Mouse (Mus musculus) ES-CJ7 (cell line): Measurements from ENCODE around the gene Xdh.

Source experiments
- DNase-seq: peaks from one replicate; pipeline ENCODE4 v3.0.0; 2011; ENCODE audit warnings: low read depth, low spot score

The Xdh gene

DNA sequence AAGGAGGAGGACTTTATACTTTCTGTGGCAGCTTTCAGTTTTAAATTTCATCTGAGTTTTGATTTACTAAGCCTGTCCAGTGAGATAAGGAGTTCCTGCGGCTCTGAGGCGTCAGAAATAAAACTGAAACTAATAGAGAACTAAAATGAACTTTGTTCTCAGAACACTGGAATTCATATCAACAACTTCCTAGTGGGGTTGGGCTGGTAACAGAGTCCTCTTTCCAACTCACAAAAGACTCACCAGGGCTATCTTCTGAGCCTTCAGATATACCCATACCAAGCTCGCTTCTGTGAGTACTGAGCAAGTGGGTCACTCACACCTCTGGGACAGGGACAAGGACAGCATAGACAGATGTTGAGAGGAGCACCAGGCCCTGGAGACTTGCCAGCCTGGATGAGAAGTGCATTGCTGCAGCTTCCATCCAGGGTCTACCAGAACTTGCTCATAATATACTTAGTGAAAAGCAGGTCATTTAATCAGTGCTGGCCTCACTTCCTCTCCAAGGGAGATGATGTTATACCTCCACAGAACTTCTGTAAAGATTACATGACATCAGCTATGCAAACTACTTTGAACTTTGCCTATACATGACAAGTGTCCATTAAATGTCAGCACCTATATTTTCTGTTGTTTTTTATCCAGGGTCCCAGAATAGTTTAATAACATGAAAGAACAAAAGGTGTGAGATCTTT is 7.6 kb downstream of the Xdh start:
- no peak for DNase-seq

DNA sequence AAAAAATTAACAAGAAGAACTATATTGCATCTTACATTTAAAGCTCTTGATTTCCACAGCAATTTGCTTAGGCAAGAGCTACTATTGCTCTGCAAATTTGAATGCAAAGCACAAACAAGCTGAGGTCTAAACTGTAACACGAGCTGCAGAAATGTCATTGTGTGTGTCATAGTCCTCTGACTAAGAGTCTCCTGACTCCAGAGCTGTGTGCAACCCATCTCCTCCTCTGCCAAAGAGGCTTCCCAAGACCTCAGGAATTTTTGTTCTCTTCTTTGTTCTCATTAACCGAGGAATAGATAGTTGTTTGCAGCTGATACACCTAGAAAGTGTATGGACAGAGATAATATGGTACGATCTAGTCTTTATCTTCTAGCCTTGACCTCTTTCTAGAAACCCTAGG is 8.2 kb downstream of the Xdh start:
- no peak for DNase-seq

- DNase-seq: no peak
Measured at GRCm38 (mm10) chr17:73937073-73937472, 12.9 kb downstream of the Xdh start.

DNA sequence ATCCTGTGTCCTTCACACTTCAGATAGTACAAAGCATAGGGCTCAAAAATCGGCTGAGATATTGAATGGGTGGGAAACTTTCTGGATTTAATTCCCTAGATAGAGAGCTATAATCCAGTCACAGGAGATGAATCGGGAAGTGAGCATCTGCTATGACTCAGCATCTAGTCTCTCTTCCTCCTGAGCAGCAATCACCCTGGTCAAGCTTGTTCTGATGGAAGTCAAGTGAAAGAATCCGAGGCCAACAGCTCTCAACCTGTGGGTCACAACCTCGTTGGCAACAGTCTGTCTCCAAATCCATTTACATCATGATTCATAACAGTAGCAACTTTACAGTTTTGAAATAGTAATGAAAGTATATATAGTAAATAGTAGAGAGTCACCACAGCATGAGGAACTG is 14.8 kb downstream of the Xdh start:
- DNase-seq: no peak

GRCm38 (mm10) chr17:73934281-73934680 is 15.7 kb downstream of the Xdh start:
- no peak for DNase-seq

GRCm38 (mm10) chr17:73933616-73934015 is 16.4 kb downstream of the Xdh start:
- no peak for DNase-seq

DNA sequence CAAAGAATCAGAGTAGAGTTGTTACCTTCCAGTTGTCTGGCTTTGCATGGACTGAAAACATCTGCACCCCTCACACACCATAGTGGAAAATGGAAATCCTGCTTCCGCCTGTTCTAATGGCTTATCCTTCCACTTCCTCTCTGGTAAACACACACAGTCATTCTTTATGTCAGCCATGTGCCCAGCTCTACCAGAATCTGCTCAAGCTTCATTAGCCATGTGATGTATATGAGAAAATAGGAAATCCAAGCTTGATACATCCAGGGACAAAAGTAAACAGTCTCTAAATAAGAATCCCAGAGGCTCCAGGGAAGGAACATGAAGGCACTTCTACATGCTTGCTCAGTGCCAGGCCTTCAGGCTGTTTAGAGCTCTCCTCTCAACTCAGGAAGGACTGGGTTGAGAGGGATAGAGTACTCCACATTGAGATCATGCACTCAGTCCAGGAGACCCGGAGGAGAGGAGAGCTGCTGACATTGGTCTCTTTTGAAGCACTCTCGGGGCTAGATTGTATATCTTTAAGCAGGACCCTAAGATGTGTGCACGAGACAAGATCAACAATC is 17.4 kb downstream of the Xdh start:
- DNase-seq: no peak

DNA sequence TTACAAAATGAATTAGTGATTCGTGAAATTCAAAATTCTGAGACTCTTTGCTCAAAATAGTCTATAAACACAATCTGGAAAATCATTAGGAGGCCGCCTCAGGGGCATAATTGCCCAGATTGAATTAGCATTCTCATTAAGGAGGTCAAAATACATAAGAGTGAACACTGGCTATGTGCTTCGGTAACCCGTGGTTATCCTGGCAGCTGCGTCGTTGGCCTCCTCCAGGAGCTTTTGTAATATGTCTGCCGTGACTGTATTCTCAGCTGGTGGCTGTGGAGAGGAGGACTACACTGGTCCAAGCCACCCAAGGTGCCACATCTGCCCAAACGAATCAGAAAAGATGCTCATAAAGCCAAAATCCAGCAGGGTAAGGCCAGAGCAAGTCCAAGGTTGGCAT is 30.5 kb downstream of the Xdh start:
- DNase-seq: no peak

- no peak for DNase-seq
Measured at GRCm38 (mm10) chr17:73918944-73919381, 31.0 kb downstream of the Xdh start.

DNA sequence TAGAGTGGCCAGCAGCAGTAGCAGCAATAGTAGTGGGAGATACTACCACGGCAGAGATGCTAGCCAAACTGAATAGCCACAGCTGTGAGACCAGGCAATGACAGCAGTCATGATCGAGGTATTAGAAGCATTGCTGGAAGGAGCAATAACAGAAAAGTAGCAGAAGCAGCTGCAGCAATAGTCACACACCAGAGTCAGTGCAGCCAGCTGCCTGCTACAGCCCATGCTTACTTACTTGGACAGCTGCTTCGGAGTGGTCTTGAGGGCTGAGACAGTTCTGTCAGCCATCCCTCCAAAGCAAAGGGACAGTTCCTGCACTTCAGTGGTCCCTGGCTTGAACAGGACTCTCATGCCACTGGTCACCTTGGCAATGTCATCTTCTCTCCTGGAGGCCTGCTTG is 31.9 kb downstream of the Xdh start:
- DNase-seq: no peak

DNA sequence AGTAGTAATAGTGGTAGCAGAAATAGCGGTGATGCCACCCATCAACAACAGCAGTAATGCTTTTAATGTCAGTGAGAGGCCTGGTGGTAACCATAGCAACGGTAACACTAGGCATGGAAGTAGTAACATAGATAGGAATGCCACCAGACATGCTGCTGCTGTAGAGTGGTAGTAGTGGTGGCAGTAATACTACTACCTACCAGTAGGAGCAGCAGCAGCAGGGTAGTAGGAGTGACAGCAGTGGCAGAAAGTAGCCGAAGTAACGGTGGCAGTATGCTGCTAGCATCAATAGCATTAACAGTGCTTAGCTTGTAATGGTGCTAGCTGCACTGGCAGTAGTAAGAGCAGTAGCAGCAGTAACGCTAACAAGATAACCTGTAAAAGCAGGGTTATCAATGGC is 32.3 kb downstream of the Xdh start:
- no peak for DNase-seq

DNA sequence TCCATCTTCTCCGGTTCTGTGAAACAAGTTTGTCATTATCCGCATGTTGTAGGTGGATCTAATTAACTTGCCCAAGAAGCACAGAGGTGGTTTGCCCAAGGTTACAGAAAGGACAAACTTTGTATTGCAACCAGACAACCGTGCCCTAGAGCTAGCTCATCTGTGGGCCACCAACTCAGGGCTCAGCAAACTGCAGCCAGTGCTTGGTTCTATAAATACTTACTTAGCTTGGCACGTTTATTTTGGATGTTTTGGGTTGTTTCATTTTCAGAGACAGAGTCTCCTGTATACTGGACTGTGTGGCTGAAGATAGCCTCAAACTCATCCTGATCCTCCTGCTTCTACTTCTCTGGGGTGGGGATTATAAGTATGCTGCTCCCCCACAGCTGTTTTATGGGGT is 35.3 kb downstream of the Xdh start:
- no peak for DNase-seq

GRCm38 (mm10) chr17:73906076-73906475 is 43.9 kb downstream of the Xdh start:
- DNase-seq: no peak

DNA sequence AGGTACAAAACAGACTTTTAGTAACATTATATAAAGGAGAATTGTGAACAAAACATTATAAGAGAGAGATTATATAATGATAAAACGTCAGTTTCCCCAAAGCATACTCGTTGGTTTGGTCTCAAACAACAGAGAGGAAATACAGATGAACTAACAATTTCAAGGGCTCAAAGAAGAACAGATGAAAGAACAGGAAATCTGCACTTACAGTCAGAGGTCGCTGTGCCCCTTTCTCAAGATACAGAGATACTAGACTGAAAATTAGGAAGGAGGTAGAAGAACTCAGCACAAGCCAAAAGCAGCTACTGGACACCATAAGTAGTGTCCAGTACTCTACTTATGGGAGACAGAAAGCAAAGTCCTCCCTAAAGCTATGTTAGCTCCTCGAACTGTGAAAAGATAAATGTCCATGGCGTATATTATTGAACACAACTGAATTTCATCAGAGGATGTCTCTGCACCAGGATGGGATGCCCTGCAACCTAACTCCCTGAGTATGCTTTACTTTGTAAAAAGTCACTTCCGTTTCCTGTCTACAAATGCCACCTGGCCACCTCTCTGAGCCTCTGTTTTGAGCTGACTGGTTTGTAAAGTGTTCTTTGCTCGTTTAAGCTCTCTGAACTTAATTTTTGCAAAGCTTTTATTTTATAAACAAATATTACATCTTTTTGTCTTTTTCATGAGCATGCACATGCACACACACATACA is 44.8 kb downstream of the Xdh start:
- no peak for DNase-seq

GRCm38 (mm10) chr17:73903121-73903520 is 46.9 kb downstream of the Xdh start:
- DNase-seq: no peak

DNA sequence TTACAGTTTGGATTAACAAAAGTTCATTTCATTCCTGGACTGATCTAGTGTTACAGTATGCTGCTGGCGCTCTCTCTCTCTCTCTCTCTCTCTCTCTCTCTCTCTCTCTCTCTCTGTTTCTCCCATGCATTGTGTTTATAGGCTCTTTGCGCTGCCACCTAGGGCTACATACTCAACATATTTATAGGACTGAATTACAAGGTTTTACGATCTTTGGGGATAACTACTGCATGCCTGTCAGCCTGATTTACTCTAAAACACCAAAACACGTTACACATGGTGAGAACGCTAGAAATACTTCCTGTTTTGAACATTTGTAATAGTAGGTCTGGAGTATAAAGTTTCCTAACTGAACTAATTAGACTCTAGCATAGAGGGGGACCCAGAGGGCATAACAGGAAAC is 47.8 kb downstream of the Xdh start:
- DNase-seq: no peak

DNA sequence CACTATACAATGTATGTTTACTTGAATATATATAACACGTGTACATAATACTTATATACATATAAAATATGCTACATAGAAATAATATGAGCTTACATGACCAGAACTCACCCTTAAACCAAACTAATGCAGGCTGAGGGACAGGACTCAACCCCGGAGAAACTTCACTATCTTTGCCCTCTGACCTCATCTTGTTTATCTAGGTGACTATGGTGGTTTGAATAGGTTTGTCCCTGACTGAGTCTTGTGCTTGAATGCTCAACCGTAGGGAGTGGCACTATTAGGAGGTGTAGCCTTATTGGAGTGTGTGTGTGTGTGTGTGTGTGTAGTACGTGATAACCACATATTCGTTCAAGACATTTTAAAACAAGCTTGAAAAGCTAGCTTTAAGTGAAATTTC is 55.6 kb downstream of the Xdh start:
- DNase-seq: no peak

- DNase-seq: no peak
Measured at GRCm38 (mm10) chr17:73893822-73894221, 56.2 kb downstream of the Xdh start.

DNA sequence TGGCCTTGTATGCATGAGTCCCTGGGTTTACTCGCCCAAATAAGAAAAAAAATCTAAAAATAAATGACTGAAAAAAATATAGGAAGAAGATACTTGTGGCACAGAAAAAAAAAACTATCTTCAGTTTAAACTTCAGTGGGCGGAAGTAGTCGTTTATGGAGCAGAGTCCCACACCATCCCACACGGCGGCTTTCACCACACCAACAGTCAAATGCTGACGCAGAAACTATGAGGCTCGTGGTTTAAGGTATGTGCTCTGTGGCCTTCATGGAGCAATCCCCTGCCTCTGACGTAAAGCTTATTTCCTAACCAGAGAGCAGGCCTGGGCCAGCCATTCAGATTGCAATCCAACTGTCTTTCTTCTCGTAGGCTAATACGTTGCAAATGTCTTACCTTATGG is 56.8 kb downstream of the Xdh start:
- no peak for DNase-seq

DNA sequence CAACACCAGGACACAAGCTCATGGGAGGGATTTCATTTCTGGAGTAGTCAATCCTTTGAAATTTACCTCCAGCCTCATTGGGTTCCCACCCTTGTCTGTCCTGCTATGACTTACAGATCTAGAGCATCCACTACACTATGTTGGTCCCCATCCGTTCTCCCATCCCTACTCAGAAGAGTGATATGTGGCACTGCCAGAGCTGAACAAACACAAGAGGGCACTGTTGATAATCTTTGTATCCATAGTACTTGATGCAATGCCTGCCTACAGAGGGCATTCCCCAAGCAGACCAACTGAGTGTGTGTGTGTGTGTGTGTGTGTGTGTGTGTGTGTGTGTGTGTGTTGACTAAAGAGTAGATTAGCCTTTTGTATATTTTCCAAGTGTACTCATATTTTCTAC is 58.4 kb downstream of the Xdh start:
- peak; percentile 24 for DNase-seq

DNA sequence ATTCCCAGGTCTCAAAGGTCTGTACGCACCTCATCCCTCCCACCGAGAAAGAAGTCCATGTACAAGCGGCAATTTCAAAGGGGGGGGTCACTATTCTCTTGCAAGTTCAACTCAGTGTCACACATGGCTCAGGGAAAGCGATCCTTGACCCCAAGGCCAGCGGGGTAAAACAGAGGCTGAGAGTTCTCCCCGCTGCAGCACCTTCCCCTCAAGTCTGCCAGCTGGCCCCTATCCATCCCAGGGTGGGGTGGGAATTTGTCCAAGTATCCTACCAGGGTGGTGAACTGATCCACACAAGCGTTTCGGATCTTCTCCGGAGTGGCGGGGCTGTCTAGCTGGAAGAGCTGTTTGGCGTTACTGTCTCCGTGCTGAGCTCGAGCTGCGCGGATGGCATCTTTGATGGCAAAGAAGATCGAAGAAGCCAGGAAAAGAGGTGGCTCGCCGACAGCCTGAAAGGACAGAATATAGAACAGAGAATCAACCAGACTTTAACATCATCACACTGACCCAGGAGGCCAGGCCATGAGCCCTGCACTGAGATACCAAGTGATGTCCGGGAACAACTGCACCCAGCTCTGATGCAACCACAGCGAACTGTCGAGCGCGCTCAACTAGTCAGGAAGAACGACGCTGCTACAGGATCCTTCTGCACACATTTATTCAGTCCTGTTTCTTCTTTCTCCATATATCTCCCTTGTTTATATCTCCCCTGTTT is 63.8 kb downstream of the Xdh start:
- DNase-seq: no peak

DNA sequence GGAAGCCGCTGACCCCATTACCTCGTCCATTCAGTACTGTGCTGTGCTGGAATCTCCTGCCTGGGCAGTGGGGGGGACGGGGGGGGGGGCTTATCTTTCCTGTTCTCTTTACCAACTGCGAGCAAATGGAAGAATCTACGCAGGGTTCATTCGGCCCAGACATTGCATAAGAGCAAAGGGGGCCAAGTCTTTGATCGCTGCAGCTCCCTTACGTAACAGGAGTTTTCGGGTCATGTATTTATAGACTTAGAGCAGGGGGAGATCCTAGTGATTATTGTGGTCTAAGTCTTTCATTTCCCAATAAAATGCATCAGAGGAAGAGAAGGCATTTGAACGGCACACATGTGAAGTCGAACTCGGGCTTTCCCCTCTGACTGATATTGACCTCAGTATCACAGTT is 66.7 kb downstream of the Xdh start:
- no peak for DNase-seq

GRCm38 (mm10) chr17:73882194-73882593 is 67.8 kb downstream of the Xdh start:
- peak; percentile 63 for DNase-seq
